Mouse (Mus musculus) heart, embryonic 12.5 days (tissue): ENCODE measurements around the gene Rab3ip. TPM values are rescaled to one million over a fixed set of nuclear protein-coding genes. Genes with fewer than 3 reads are reported as not detected.

Experiments
- ATAC-seq: fragments of 200-750 bp; cut with Nextera tagmentation; 2 replicates; pipeline ENCODE4 v1.8.0; 2017; ENCODE audit warnings: moderate TSS enrichment, moderate library complexity; ENCODE audit not compliant: insufficient number of reproducible peaks, low FRiP score
- H3K27ac ChIP-seq: fragments of 300-500 bp; sonication (generic); 2 replicates; pipeline ENCODE4 v1.5.1; 2016; ENCODE audit warnings: mild to moderate bottlenecking, moderate library complexity; ENCODE audit not compliant: poor library complexity, severe bottlenecking
- H3K27me3 ChIP-seq: fragments of 300-500 bp; sonication (generic); replicated peaks from 2 replicates; pipeline ENCODE4 v1.6.1; 2016; ENCODE audit warnings: mild to moderate bottlenecking, moderate library complexity
- H3K36me3 ChIP-seq: fragments of 300-500 bp; sonication (generic); 2 replicates; pipeline ENCODE4 v1.6.1; 2016; ENCODE audit warnings: mild to moderate bottlenecking, moderate library complexity
- H3K4me1 ChIP-seq: fragments of 300-500 bp; sonication (generic); replicated peaks from 2 replicates; pipeline ENCODE4 v1.6.1; 2016; ENCODE audit warnings: mild to moderate bottlenecking
- H3K4me2 ChIP-seq: fragments of 300-500 bp; sonication (generic); 2 replicates; pipeline ENCODE4 v1.6.1; 2016; ENCODE audit warnings: mild to moderate bottlenecking, moderate library complexity
- H3K4me3 ChIP-seq: fragments of 300-500 bp; sonication (generic); 2 replicates; pipeline ENCODE4 v1.5.1; 2016; ENCODE audit warnings: mild to moderate bottlenecking
- H3K9ac ChIP-seq: fragments of 300-500 bp; sonication (generic); 2 replicates; pipeline ENCODE4 v1.6.1; 2016; ENCODE audit warnings: mild to moderate bottlenecking, moderate library complexity
- H3K9me3 ChIP-seq: fragments of 300-500 bp; sonication (generic); replicated peaks from 2 replicates; pipeline ENCODE4 v1.6.1; 2016; ENCODE audit warnings: mild to moderate bottlenecking, moderate library complexity
- whole genome bisulfite sequencing: fragments of 180-500 bp; shearing (Covaris S2); methylation state at CpG from one replicate; pipeline ENCODE4 v1.1.7; 2016; 5-methylcytosine and 5-hydroxymethylcytosine counted together
- polyA plus RNA-seq: library from polyadenylated mRNA; unstranded; fragments of >200 nt; fragmentation: Nextera tagmentation; extraction: Ambion mirVana; gene quantifications from 2 replicates; pipeline ENCODE4 v1.2.1, GENCODE M21; 2016

Rab3ip gene
- 62.3 and 65.7 TPM in 2 replicates for polyA plus RNA-seq

- H3K9me3 ChIP-seq = 0 out of 2 replicates have a peak, but pooled peaks cover under 1% of the 10 kb centered on the region
- peak; percentile 93 for ATAC-seq
- 6% methylated on average over 81 of the region's 103 CpGs for WGBS
- peak within 1 kb of the TSS; percentile 73 for H3K4me2 ChIP-seq
- H3K27ac ChIP-seq = peak within 1 kb of the TSS; percentile 87
- no peaks in the 10 kb centered on the region for H3K27me3 ChIP-seq
- peaks cover 24% of the 10 kb centered on the region for H3K4me1 ChIP-seq
- peak within 1 kb of the TSS; percentile 85 for H3K4me3 ChIP-seq
- H3K9ac ChIP-seq = peak within 1 kb of the TSS; percentile 94
- H3K36me3 ChIP-seq = no peaks in the 10 kb centered on the region
Measured at GRCm38 (mm10) chr10:116950009-116950769, at the start of gene Rab3ip. Rab3ip (minus strand) TSS chr10:116950769.

DNA sequence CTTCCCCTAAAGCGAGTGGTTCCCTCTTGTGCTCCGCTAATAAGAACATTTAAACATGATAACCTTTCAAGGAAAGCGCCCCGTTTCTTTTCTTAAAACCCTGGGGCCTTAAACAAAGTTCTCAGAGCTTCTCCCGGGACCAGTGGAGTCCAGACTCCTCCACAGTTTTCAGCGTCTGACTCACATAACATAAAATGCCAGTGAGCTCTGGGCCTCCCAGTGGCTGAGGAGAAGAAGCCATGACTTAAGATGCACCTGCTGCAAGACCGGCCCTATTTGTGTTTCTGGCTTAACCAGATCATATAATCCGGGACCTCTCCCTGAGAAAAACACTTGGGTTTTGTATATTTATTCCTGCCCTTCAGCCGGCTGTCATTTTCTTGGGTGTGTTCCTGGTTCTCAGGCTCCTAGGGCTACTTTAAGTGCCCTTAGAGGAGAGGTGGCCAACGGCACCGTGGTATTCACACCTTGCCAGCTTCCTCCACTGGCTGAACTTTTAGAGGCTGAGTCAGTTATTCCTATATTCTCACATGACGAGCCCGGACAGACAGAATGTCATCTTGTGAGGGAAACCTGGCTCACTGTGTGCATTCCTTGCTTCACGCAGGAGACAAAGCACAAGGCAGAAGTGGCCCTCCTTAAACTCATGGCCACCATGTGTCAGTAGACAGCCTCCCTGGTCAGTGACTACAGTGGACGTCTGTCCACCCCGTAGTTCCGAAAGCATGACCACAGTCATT lies 48.3 kb upstream of the Rab3ip start:
- ATAC-seq = no peak
- 70% methylated on average over 17 of the region's 17 CpGs for WGBS
- H3K9me3 ChIP-seq = no peaks in the 10 kb centered on the region

DNA sequence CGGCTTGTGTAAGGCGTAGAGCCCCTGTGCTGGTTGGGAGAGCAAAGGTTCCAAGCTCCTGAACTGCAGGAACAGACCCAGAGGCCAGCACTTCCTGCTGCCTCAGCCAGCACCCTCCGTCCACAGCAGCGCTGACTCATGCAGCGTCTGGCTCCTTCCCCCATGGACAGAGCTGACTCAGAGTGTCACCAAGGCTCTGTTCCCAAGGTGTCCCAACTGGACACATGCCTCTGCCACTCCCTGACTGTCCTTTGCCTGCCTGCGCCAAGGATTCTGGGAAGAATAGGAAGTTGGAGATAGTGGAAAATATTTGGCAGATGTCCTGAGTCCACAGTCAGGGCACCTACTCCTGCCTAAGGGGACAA lies 45.6 kb upstream of the Rab3ip start:
- no peaks in the 10 kb centered on the region for H3K9me3 ChIP-seq
- no peak overlapping the region for H3K9ac ChIP-seq
- H3K4me1 ChIP-seq = peaks cover 33% of the 10 kb centered on the region
- H3K27me3 ChIP-seq = no peaks in the 10 kb centered on the region
- peak; percentile 76 for ATAC-seq
- WGBS = 36% methylated on average over 6 of the region's 6 CpGs
- no peaks in the 10 kb centered on the region for H3K36me3 ChIP-seq
- peak overlapping the region; percentile 34 for H3K27ac ChIP-seq
- no peak overlapping the region for H3K4me3 ChIP-seq
- 0 out of 2 replicates have a peak overlapping the region, but pooled peaks have one; percentile 15 for H3K4me2 ChIP-seq

More for the DNA sequence above, 48.3 kb upstream of the Rab3ip start:
- H3K36me3 ChIP-seq = no peaks in the 10 kb centered on the region
- no peaks in the 10 kb centered on the region for H3K27me3 ChIP-seq
- no peak overlapping the region for H3K4me2 ChIP-seq
- no peak overlapping the region for H3K9ac ChIP-seq
- peaks cover 33% of the 10 kb centered on the region for H3K4me1 ChIP-seq
- no peak overlapping the region for H3K4me3 ChIP-seq
- H3K27ac ChIP-seq = no peak overlapping the region

GRCm38 (mm10) chr10:116995584-116996235 lies 45.1 kb upstream of the Rab3ip start:
- Histone ChIP-seq H3K4me3 (no peak overlapping the region), H3K36me3 (no peaks in the 10 kb centered on the region), H3K9ac (no peak overlapping the region), H3K27ac (peak overlapping the region; percentile 34), H3K4me1 (peaks cover 28% of the 10 kb centered on the region), H3K27me3 (no peaks in the 10 kb centered on the region), H3K9me3 (no peaks in the 10 kb centered on the region), H3K4me2 (0 out of 2 replicates have a peak overlapping the region, but pooled peaks have one; percentile 15)
- 0 out of 2 replicates have a peak, but pooled peaks have one; percentile 51 for ATAC-seq
- WGBS = 66% methylated on average over 6 of the region's 6 CpGs

GRCm38 (mm10) chr10:116995162-116995561 lies 44.6 kb upstream of the Rab3ip start:
- 77% methylated on average over 5 of the region's 5 CpGs for WGBS
- Histone ChIP-seq H3K4me3 (no peak overlapping the region), H3K27ac (no peak overlapping the region), H3K4me1 (peaks cover 25% of the 10 kb centered on the region), H3K9ac (no peak overlapping the region), H3K36me3 (no peaks in the 10 kb centered on the region), H3K4me2 (no peak overlapping the region), H3K27me3 (no peaks in the 10 kb centered on the region), H3K9me3 (no peaks in the 10 kb centered on the region)
- no peak for ATAC-seq

DNA sequence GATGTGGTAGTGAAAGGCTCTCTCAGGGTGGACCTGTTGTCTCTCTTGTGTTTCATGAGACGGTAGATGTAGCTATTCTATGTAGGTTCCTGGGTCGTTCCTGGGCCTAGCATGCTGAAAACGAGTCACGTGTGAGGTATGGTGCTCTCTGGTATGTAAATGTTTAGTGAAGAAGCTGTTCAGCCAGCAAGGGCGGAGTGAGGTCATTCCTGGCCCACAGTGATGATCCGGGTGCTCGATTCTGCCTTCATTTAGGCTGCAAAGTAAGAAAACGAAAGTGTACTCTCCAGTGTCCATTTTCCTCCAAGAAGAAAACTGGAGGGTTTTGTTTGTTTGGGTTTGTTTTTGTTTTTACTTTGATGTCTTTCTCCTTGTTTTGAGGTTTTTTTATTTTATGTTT lies 43.4 kb upstream of the Rab3ip start:
- H3K27me3 ChIP-seq = no peaks in the 10 kb centered on the region
- no peak overlapping the region for H3K4me2 ChIP-seq

GRCm38 (mm10) chr10:116986264-116987082 lies 35.9 kb upstream of the Rab3ip start, which contains the start of gene Best3:
Best3 (plus strand) TSS chr10:116986314.
- ATAC-seq = no peak
- H3K4me2 ChIP-seq = peak within 1 kb of the TSS; percentile 24
- peaks cover 4% of the 10 kb centered on the region; the same call in 1 of the 2 replicates for H3K27me3 ChIP-seq
- no peak within 1 kb of the TSS for H3K4me3 ChIP-seq
- H3K9ac ChIP-seq = no peak within 1 kb of the TSS
- H3K4me1 ChIP-seq = peaks cover 8% of the 10 kb centered on the region
- no peaks in the 10 kb centered on the region for H3K9me3 ChIP-seq
- H3K36me3 ChIP-seq = no peaks in the 10 kb centered on the region
- WGBS = 52% methylated on average over 21 of the region's 21 CpGs
- H3K27ac ChIP-seq = no peak within 1 kb of the TSS

More for the DNA sequence above, 43.4 kb upstream of the Rab3ip start:
- Histone ChIP-seq H3K36me3 (no peaks in the 10 kb centered on the region), H3K9ac (no peak overlapping the region), H3K9me3 (no peaks in the 10 kb centered on the region), H3K4me1 (peaks cover 25% of the 10 kb centered on the region), H3K4me3 (no peak overlapping the region), H3K27ac (no peak overlapping the region)
- no peak for ATAC-seq
- 86% methylated on average over 8 of the region's 8 CpGs for WGBS

DNA sequence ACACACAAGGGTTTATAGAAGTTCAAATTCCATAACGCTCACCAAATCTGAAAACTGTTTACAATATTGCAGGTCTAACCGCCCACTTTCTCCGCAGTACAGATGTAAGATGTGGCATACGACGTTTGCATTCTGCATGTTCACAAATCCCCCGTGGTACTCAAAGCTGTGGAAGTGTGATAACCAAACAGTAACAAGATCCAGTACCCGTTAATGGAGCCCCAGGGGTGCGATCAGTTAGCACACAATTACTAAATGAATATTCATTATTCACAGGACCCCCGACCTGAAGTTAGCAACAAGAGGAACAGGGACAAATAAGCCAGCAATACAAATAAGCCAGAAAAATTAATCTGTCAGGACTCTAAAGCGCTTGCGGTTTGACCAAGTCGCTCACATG lies 34.3 kb upstream of the Rab3ip start:
- WGBS = 70% methylated on average over 12 of the region's 12 CpGs
- no peak overlapping the region for H3K9ac ChIP-seq
- H3K4me1 ChIP-seq = peaks cover 8% of the 10 kb centered on the region
- H3K9me3 ChIP-seq = no peaks in the 10 kb centered on the region
- H3K27me3 ChIP-seq = peaks cover 4% of the 10 kb centered on the region; the same call in 1 of the 2 replicates
- H3K4me3 ChIP-seq = no peak overlapping the region
- H3K4me2 ChIP-seq = no peak overlapping the region
- no peak overlapping the region for H3K27ac ChIP-seq
- H3K36me3 ChIP-seq = no peaks in the 10 kb centered on the region
- ATAC-seq = no peak

- no peak overlapping the region for H3K4me2 ChIP-seq
- no peaks in the 10 kb centered on the region for H3K36me3 ChIP-seq
- H3K4me3 ChIP-seq = no peak overlapping the region
- no peak overlapping the region for H3K27ac ChIP-seq
- peaks cover 8% of the 10 kb centered on the region for H3K4me1 ChIP-seq
- H3K9ac ChIP-seq = no peak overlapping the region
- no peaks in the 10 kb centered on the region for H3K9me3 ChIP-seq
- peaks cover 4% of the 10 kb centered on the region; the same call in 1 of the 2 replicates for H3K27me3 ChIP-seq
- WGBS = 53% methylated on average over 3 of the region's 4 CpGs
- no peak for ATAC-seq
Measured at GRCm38 (mm10) chr10:116982526-116982925, 32.0 kb upstream of the Rab3ip start.

GRCm38 (mm10) chr10:116980888-116981287 lies 30.3 kb upstream of the Rab3ip start:
- Histone ChIP-seq H3K4me2 (no peak overlapping the region), H3K27me3 (peaks cover 4% of the 10 kb centered on the region; the same call in 1 of the 2 replicates), H3K4me1 (no peaks in the 10 kb centered on the region), H3K9ac (no peak overlapping the region), H3K9me3 (no peaks in the 10 kb centered on the region), H3K4me3 (no peak overlapping the region), H3K36me3 (no peaks in the 10 kb centered on the region), H3K27ac (no peak overlapping the region)
- ATAC-seq = no peak
- 74% methylated on average over 3 of the region's 3 CpGs for WGBS
